Mouse (Mus musculus): ENCODE measurements around the gene Adamts8. TPM values are rescaled to one million over a fixed set of nuclear protein-coding genes. Genes with fewer than 3 reads are reported as not detected.
A peak's percentile ranks its signal among the peaks of the same experiment; 100 is the strongest.

Gene Adamts8
- polyA plus RNA-seq, 1 experiment from 2014 or later = 1.4 TPM

- H3K9me3 ChIP-seq (ENCODE audit: control insufficient read depth, low read length) = no peaks in the 10 kb centered on the region
- no peak overlapping the region for H3K4me2 ChIP-seq (replicated peaks; ENCODE audit: low read depth, low read length)
- 62% methylated on average over 8 of the region's 8 CpGs for WGBS
- H3K9ac ChIP-seq (ENCODE audit: low read depth, low read length) = no peak overlapping the region
- H3K4me3 ChIP-seq (ENCODE audit: low read depth, low read length) = no peak overlapping the region
- no peak for ATAC-seq (ENCODE audit: low FRiP score)
- H3K27ac ChIP-seq (ENCODE audit: low read depth, low read length) = no peak overlapping the region
- DNase-seq (ENCODE audit: low spot score) = peak; percentile 18
- no peaks in the 10 kb centered on the region for H3K4me1 ChIP-seq (replicated peaks; ENCODE audit: control insufficient read depth, insufficient read depth, low read length)
- no peaks in the 10 kb centered on the region for H3K27me3 ChIP-seq (ENCODE audit: control insufficient read depth, insufficient read depth, low read length)
- H3K36me3 ChIP-seq (ENCODE audit: control insufficient read depth, insufficient read depth, low read length) = no peaks in the 10 kb centered on the region
These were observed 10.9 kb downstream of the Adamts8 start for GRCm38 (mm10) chr9:30953287-30953686.

- no peak for ATAC-seq (ENCODE audit: low FRiP score)
- Histone ChIP-seq H3K4me2 (replicated peaks; ENCODE audit: low read depth, low read length) (no peak overlapping the region), H3K27me3 (ENCODE audit: control insufficient read depth, insufficient read depth, low read length) (no peaks in the 10 kb centered on the region), H3K36me3 (ENCODE audit: control insufficient read depth, insufficient read depth, low read length) (no peaks in the 10 kb centered on the region), H3K9me3 (ENCODE audit: control insufficient read depth, low read length) (no peaks in the 10 kb centered on the region), H3K4me3 (ENCODE audit: low read depth, low read length) (no peak overlapping the region), H3K27ac (ENCODE audit: low read depth, low read length) (no peak overlapping the region), H3K9ac (ENCODE audit: low read depth, low read length) (no peak overlapping the region), H3K4me1 (replicated peaks; ENCODE audit: control insufficient read depth, insufficient read depth, low read length) (no peaks in the 10 kb centered on the region)
- no peak for DNase-seq (ENCODE audit: low spot score)
- WGBS = 91% methylated on average over 9 of the region's 9 CpGs
These were observed 12.9 kb downstream of the Adamts8 start for GRCm38 (mm10) chr9:30955246-30955645.

GRCm38 (mm10) chr9:30963780-30964179, 21.4 kb downstream of the Adamts8 start:
- WGBS = 94% methylated on average over 4 of the region's 4 CpGs
- no peak for ATAC-seq (ENCODE audit: low FRiP score)
- DNase-seq (ENCODE audit: low spot score) = no peak
- no peaks in the 10 kb centered on the region for H3K36me3 ChIP-seq (ENCODE audit: control insufficient read depth, insufficient read depth, low read length)
- H3K4me1 ChIP-seq (replicated peaks; ENCODE audit: control insufficient read depth, insufficient read depth, low read length) = no peaks in the 10 kb centered on the region
- no peaks in the 10 kb centered on the region for H3K9me3 ChIP-seq (ENCODE audit: control insufficient read depth, low read length)
- H3K4me3 ChIP-seq (ENCODE audit: low read depth, low read length) = no peak overlapping the region
- H3K27me3 ChIP-seq (ENCODE audit: control insufficient read depth, insufficient read depth, low read length) = no peaks in the 10 kb centered on the region
- H3K4me2 ChIP-seq (replicated peaks; ENCODE audit: low read depth, low read length) = no peak overlapping the region
- H3K9ac ChIP-seq (ENCODE audit: low read depth, low read length) = no peak overlapping the region
- H3K27ac ChIP-seq (ENCODE audit: low read depth, low read length) = no peak overlapping the region

GRCm38 (mm10) chr9:30964685-30965084, 22.3 kb downstream of the Adamts8 start:
- H3K27ac ChIP-seq (ENCODE audit: low read depth, low read length) = no peak overlapping the region
- no peaks in the 10 kb centered on the region for H3K36me3 ChIP-seq (ENCODE audit: control insufficient read depth, insufficient read depth, low read length)
- H3K4me1 ChIP-seq (replicated peaks; ENCODE audit: control insufficient read depth, insufficient read depth, low read length) = no peaks in the 10 kb centered on the region
- WGBS = 86% methylated on average over 10 of the region's 10 CpGs
- no peaks in the 10 kb centered on the region for H3K9me3 ChIP-seq (ENCODE audit: control insufficient read depth, low read length)
- no peak overlapping the region for H3K4me2 ChIP-seq (replicated peaks; ENCODE audit: low read depth, low read length)
- H3K27me3 ChIP-seq (ENCODE audit: control insufficient read depth, insufficient read depth, low read length) = no peaks in the 10 kb centered on the region
- ATAC-seq (ENCODE audit: low FRiP score) (no peak), DNase-seq (ENCODE audit: low spot score) (no peak)
- H3K9ac ChIP-seq (ENCODE audit: low read depth, low read length) = no peak overlapping the region
- H3K4me3 ChIP-seq (ENCODE audit: low read depth, low read length) = no peak overlapping the region

- 54% methylated on average over 7 of the region's 7 CpGs for WGBS
- Histone ChIP-seq H3K9me3 (ENCODE audit: control insufficient read depth, low read length) (no peaks in the 10 kb centered on the region), H3K36me3 (ENCODE audit: control insufficient read depth, insufficient read depth, low read length) (no peaks in the 10 kb centered on the region), H3K4me1 (replicated peaks; ENCODE audit: control insufficient read depth, insufficient read depth, low read length) (no peaks in the 10 kb centered on the region), H3K27me3 (ENCODE audit: control insufficient read depth, insufficient read depth, low read length) (no peaks in the 10 kb centered on the region), H3K27ac (ENCODE audit: low read depth, low read length) (no peak overlapping the region), H3K4me3 (ENCODE audit: low read depth, low read length) (no peak overlapping the region), H3K9ac (ENCODE audit: low read depth, low read length) (no peak overlapping the region), H3K4me2 (replicated peaks; ENCODE audit: low read depth, low read length) (no peak overlapping the region)
- ATAC-seq (ENCODE audit: low FRiP score) (no peak), DNase-seq (ENCODE audit: low spot score) (no peak)
These were observed 24.5 kb downstream of the Adamts8 start for GRCm38 (mm10) chr9:30966881-30967280.

GRCm38 (mm10) chr9:30968130-30968529, 25.8 kb downstream of the Adamts8 start:
- no peaks in the 10 kb centered on the region for H3K27me3 ChIP-seq (ENCODE audit: control insufficient read depth, insufficient read depth, low read length)
- ATAC-seq (ENCODE audit: low FRiP score) (no peak), DNase-seq (ENCODE audit: low spot score) (no peak)
- H3K4me1 ChIP-seq (replicated peaks; ENCODE audit: control insufficient read depth, insufficient read depth, low read length) = no peaks in the 10 kb centered on the region
- H3K4me2 ChIP-seq (replicated peaks; ENCODE audit: low read depth, low read length) = no peak overlapping the region
- H3K9ac ChIP-seq (ENCODE audit: low read depth, low read length) = no peak overlapping the region
- no peaks in the 10 kb centered on the region for H3K9me3 ChIP-seq (ENCODE audit: control insufficient read depth, low read length)
- WGBS = 83% methylated on average over 6 of the region's 6 CpGs
- H3K36me3 ChIP-seq (ENCODE audit: control insufficient read depth, insufficient read depth, low read length) = no peaks in the 10 kb centered on the region
- H3K27ac ChIP-seq (ENCODE audit: low read depth, low read length) = no peak overlapping the region
- H3K4me3 ChIP-seq (ENCODE audit: low read depth, low read length) = no peak overlapping the region

- WGBS = 71% methylated on average over 3 of the region's 3 CpGs
- no peak for ATAC-seq (ENCODE audit: low FRiP score)
- H3K9ac ChIP-seq (ENCODE audit: low read depth, low read length) = no peak overlapping the region
These were observed 27.6 kb downstream of the Adamts8 start for GRCm38 (mm10) chr9:30970001-30970400.

GRCm38 (mm10) chr9:30971967-30972366, 29.6 kb downstream of the Adamts8 start:
- Histone ChIP-seq H3K9me3 (ENCODE audit: control insufficient read depth, low read length) (no peaks in the 10 kb centered on the region), H3K4me1 (replicated peaks; ENCODE audit: control insufficient read depth, insufficient read depth, low read length) (no peaks in the 10 kb centered on the region), H3K4me3 (ENCODE audit: low read depth, low read length) (no peak overlapping the region), H3K36me3 (ENCODE audit: control insufficient read depth, insufficient read depth, low read length) (no peaks in the 10 kb centered on the region), H3K9ac (ENCODE audit: low read depth, low read length) (no peak overlapping the region), H3K4me2 (replicated peaks; ENCODE audit: low read depth, low read length) (no peak overlapping the region), H3K27ac (ENCODE audit: low read depth, low read length) (no peak overlapping the region), H3K27me3 (ENCODE audit: control insufficient read depth, insufficient read depth, low read length) (no peaks in the 10 kb centered on the region)
- 65% methylated on average over 4 of the region's 4 CpGs for WGBS
- no peak for ATAC-seq (ENCODE audit: low FRiP score)
- DNase-seq (ENCODE audit: low spot score) = no peak

More at GRCm38 (mm10) chr9:30970001-30970400, 27.6 kb downstream of the Adamts8 start:
- H3K27me3 ChIP-seq (ENCODE audit: control insufficient read depth, insufficient read depth, low read length) = no peaks in the 10 kb centered on the region
- no peaks in the 10 kb centered on the region for H3K4me1 ChIP-seq (replicated peaks; ENCODE audit: control insufficient read depth, insufficient read depth, low read length)
- H3K27ac ChIP-seq (ENCODE audit: low read depth, low read length) = no peak overlapping the region
- no peak for DNase-seq (ENCODE audit: low spot score)
- no peak overlapping the region for H3K4me3 ChIP-seq (ENCODE audit: low read depth, low read length)
- H3K36me3 ChIP-seq (ENCODE audit: control insufficient read depth, insufficient read depth, low read length) = no peaks in the 10 kb centered on the region
- no peaks in the 10 kb centered on the region for H3K9me3 ChIP-seq (ENCODE audit: control insufficient read depth, low read length)
- no peak overlapping the region for H3K4me2 ChIP-seq (replicated peaks; ENCODE audit: low read depth, low read length)

GRCm38 (mm10) chr9:30976339-30977023, 34.1 kb downstream of the Adamts8 start:
- ATAC-seq (ENCODE audit: low FRiP score) = no peak

More at GRCm38 (mm10) chr9:30976339-30977023, 34.1 kb downstream of the Adamts8 start:
- H3K27me3 ChIP-seq (ENCODE audit: control insufficient read depth, insufficient read depth, low read length) = no peaks in the 10 kb centered on the region
- H3K4me2 ChIP-seq (replicated peaks; ENCODE audit: low read depth, low read length) = no peak overlapping the region
- no peaks in the 10 kb centered on the region for H3K36me3 ChIP-seq (ENCODE audit: control insufficient read depth, insufficient read depth, low read length)
- no peaks in the 10 kb centered on the region for H3K4me1 ChIP-seq (replicated peaks; ENCODE audit: control insufficient read depth, insufficient read depth, low read length)
- 68% methylated on average over 11 of the region's 11 CpGs for WGBS
- peak; percentile 9 for DNase-seq (ENCODE audit: low spot score)
- H3K4me3 ChIP-seq (ENCODE audit: low read depth, low read length) = no peak overlapping the region
- H3K27ac ChIP-seq (ENCODE audit: low read depth, low read length) = no peak overlapping the region
- H3K9me3 ChIP-seq (ENCODE audit: control insufficient read depth, low read length) = no peaks in the 10 kb centered on the region
- no peak overlapping the region for H3K9ac ChIP-seq (ENCODE audit: low read depth, low read length)

Data from hindbrain, embryonic 11.5 days (tissue).